15 mouse cellular contexts compared by ENCODE assay signal in genomic region chr10:62326002-62326401, GRCm38 (mm10). TPM values are rescaled to one million over a fixed set of nuclear protein-coding genes. Genes with fewer than 3 reads are reported as not detected.
A peak's percentile ranks its signal among the peaks of the same experiment; 100 is the strongest.
DNase-seq lines count a peak whose midpoint lies in the region; ATAC-seq lines count a peak whose summit lies in the region.
"Had no signal": no experiment of that assay in that cellular context is flagged by ENCODE, and none has a peak within 500 bp of the region (broad histone marks: within the 10 kb centered on the region; RNA-seq: fewer than 3 reads in every experiment).

No protein-coding gene starts in this region.

- H3K27ac ChIP-seq in liver, embryonic 13.5 days, result peak overlapping the region; percentile 97
- no peak overlapping the region for H3K27ac ChIP-seq in intestine, embryonic 15.5 days
- no peak overlapping the region for H3K27ac ChIP-seq in midbrain, embryonic 10.5 days (replicated peaks)
- H3K27ac ChIP-seq: forebrain, embryonic 12.5 days; hindbrain, postnatal 0 days; kidney, embryonic 15.5 days; left cerebral cortex, adult 2 months; lung, embryonic 15.5 days; midbrain, embryonic 12.5 days had no signal

- no peaks in the 10 kb centered on the region for H3K27me3 ChIP-seq in megakaryocyte, embryonic 14.5 days (replicated peaks)
- H3K27me3 ChIP-seq in liver, embryonic 13.5 days, result no peaks in the 10 kb centered on the region
- no peaks in the 10 kb centered on the region for H3K27me3 ChIP-seq in intestine, embryonic 15.5 days (replicated peaks)
- H3K27me3 ChIP-seq in midbrain, embryonic 10.5 days (ENCODE audit: low read depth, poor library complexity, severe bottlenecking), result no peaks in the 10 kb centered on the region
- H3K27me3 ChIP-seq: forebrain, embryonic 12.5 days; kidney, embryonic 15.5 days; lung, embryonic 15.5 days; midbrain, embryonic 12.5 days had no signal

- peak overlapping the region; percentile 80 for H3K9ac ChIP-seq in liver, embryonic 13.5 days
- no peak overlapping the region for H3K9ac ChIP-seq in intestine, embryonic 15.5 days
- H3K9ac ChIP-seq: forebrain, embryonic 12.5 days; kidney, embryonic 15.5 days; lung, embryonic 15.5 days; midbrain, embryonic 12.5 days had no signal

- no peaks in the 10 kb centered on the region for H3K9me3 ChIP-seq in megakaryocyte, embryonic 14.5 days
- H3K9me3 ChIP-seq in liver, embryonic 13.5 days (replicated peaks), result no peaks in the 10 kb centered on the region
- no peaks in the 10 kb centered on the region for H3K9me3 ChIP-seq in intestine, embryonic 15.5 days
- no peaks in the 10 kb centered on the region for H3K9me3 ChIP-seq in midbrain, embryonic 10.5 days (replicated peaks)
- H3K9me3 ChIP-seq: forebrain, embryonic 12.5 days; kidney, embryonic 15.5 days; lung, embryonic 15.5 days; midbrain, embryonic 12.5 days had no signal

- H3K4me1 ChIP-seq in megakaryocyte, embryonic 14.5 days, result peaks cover 91% of the 10 kb centered on the region
- H3K4me1 ChIP-seq in liver, embryonic 13.5 days (replicated peaks), result peaks cover 94% of the 10 kb centered on the region
- 0 out of 2 replicates have a peak, but pooled peaks cover 6% of the 10 kb centered on the region for H3K4me1 ChIP-seq in intestine, embryonic 15.5 days (replicated peaks)
- peaks cover 15% of the 10 kb centered on the region for H3K4me1 ChIP-seq in midbrain, embryonic 10.5 days

- no peak for ATAC-seq in megakaryocyte, adult 5-6 weeks (ENCODE audit: poor library complexity, severe bottlenecking)
- ATAC-seq in liver, embryonic 13.5 days (ENCODE audit: low read depth), result no peak
- ATAC-seq in intestine, embryonic 15.5 days, result no peak
- ATAC-seq: hindbrain, postnatal 0 days had no signal

- H3K4me2 ChIP-seq in liver, embryonic 13.5 days, result peak overlapping the region; percentile 83
- no peak overlapping the region for H3K4me2 ChIP-seq in intestine, embryonic 15.5 days (replicated peaks)
- H3K4me2 ChIP-seq: forebrain, embryonic 12.5 days; kidney, embryonic 15.5 days; lung, embryonic 15.5 days; midbrain, embryonic 12.5 days had no signal

- WGBS in liver, embryonic 13.5 days (ENCODE audit: insufficient replicate concordance), result 67% methylated on average over 8 of the region's 8 CpGs
- WGBS in intestine, embryonic 15.5 days, result 93% methylated on average over 8 of the region's 8 CpGs
- WGBS in midbrain, embryonic 10.5 days, result 94% methylated on average over 8 of the region's 8 CpGs

- H3K4me3 ChIP-seq in megakaryocyte, embryonic 14.5 days (replicated peaks), result peak overlapping the region; percentile 89
- peak overlapping the region; percentile 62 for H3K4me3 ChIP-seq in liver, embryonic 13.5 days (replicated peaks)
- no peak overlapping the region for H3K4me3 ChIP-seq in intestine, embryonic 15.5 days (replicated peaks)
- no peak overlapping the region for H3K4me3 ChIP-seq in midbrain, embryonic 10.5 days
- H3K4me3 ChIP-seq: forebrain, embryonic 12.5 days; kidney, embryonic 15.5 days; left cerebral cortex, adult 2 months; lung, embryonic 15.5 days; midbrain, embryonic 12.5 days had no signal

- DNase-seq in cerebellum, adult 9-11 months, result peak; percentile 8
- DNase-seq in cerebellum, postnatal 25 days, result no peak
- DNase-seq in liver, embryonic 13.5 days, result no peak
- DNase-seq in lung, postnatal 25 days (ENCODE audit: low spot score), result no peak
- no peak for DNase-seq in midbrain, embryonic 10.5 days (ENCODE audit: low spot score)
- DNase-seq: heart, postnatal 36 days had no signal

- H3K36me3 ChIP-seq in megakaryocyte, embryonic 14.5 days (replicated peaks; ENCODE audit: low read length), result peaks cover 67% of the 10 kb centered on the region
- H3K36me3 ChIP-seq in liver, embryonic 13.5 days, result peaks cover 28% of the 10 kb centered on the region
- no peaks in the 10 kb centered on the region for H3K36me3 ChIP-seq in intestine, embryonic 15.5 days
- no peaks in the 10 kb centered on the region for H3K36me3 ChIP-seq in midbrain, embryonic 10.5 days
- H3K36me3 ChIP-seq: forebrain, embryonic 12.5 days; kidney, embryonic 15.5 days; lung, embryonic 15.5 days; midbrain, embryonic 12.5 days had no signal

RNA-seq across cellular contexts. Expression of gene Hk1, which starts 53.7 kb away (rescaled TPM):
- 509 and 816 TPM in 2 replicates for polyA plus RNA-seq in megakaryocyte, embryonic 14.5 days (2012; ENCODE audit: insufficient read depth, low replicate concordance)
- 17.9 and 18.8 TPM in 2 replicates for total RNA-seq in megakaryocyte, adult 5-6 weeks (2015)
- 39.7 and 49.7 TPM in 2 replicates for total RNA-seq in megakaryocyte, adult 5-6 weeks (2017)
- 88.4 and 108 TPM in 2 replicates for polyA plus RNA-seq in liver, embryonic 13.5 days (2015; fragmentation: Nextera tagmentation; extraction: Ambion mirVana)
- 27.0 and 27.1 TPM in 2 replicates for polyA plus RNA-seq in intestine, embryonic 15.5 days (2015; fragmentation: Nextera tagmentation; extraction: Ambion mirVana)
- polyA plus RNA-seq in midbrain, embryonic 10.5 days (2016; fragmentation: Nextera tagmentation; extraction: Ambion mirVana), result 27.0 and 34.9 TPM in 2 replicates

Comparison
In these comparisons a context has a peak if more than half of its experiments do, and no peak if none do; other contexts are left out.
1. H3K4me3 ChIP-seq: peak in megakaryocyte, embryonic 14.5 days (single experiment) and liver, embryonic 13.5 days (single experiment); none in intestine, embryonic 15.5 days (single experiment) and midbrain, embryonic 10.5 days (single experiment).